Mouse (Mus musculus) MEL (cell line): ENCODE data around the gene Prr5l.

Experiments
- CTCF ChIP-seq, 3 experiments: IDR thresholded peaks in 2 of 3; conservative IDR thresholded peaks in 1 of 3; 2 replicates each; pipeline ENCODE4 v1.5.1; 2011 to 2012; ENCODE audit warnings: low read length in 3 of 3, low read depth in 2 of 3, mild to moderate bottlenecking in 2 of 3, improper control_type of control experiment in 1 of 3, inconsistent platforms in 1 of 3, mixed read lengths in 1 of 3, moderate library complexity in 1 of 3; ENCODE audit not compliant: control insufficient read depth in 1 of 3, insufficient read depth in 1 of 3, poor library complexity in 1 of 3, severe bottlenecking in 1 of 3
- ELF1 ChIP-seq: IDR thresholded peaks from 2 replicates; pipeline ENCODE4 v1.6.1; 2014; ENCODE audit warnings: low read depth, mild to moderate bottlenecking, inconsistent platforms, low read length, improper control_type of control experiment, moderate library complexity
- EP300 ChIP-seq, 2 experiments: IDR thresholded peaks; 2 replicates each; pipeline ENCODE4 v1.6.1; 2011; ENCODE audit warnings: improper control_type of control experiment in 2 of 2, low read length in 2 of 2, low read depth in 1 of 2, mild to moderate bottlenecking in 1 of 2
- MAZ ChIP-seq: IDR thresholded peaks from 2 replicates; pipeline ENCODE4 v1.6.1; 2012; ENCODE audit warnings: low read depth, mild to moderate bottlenecking, inconsistent platforms, low read length, improper control_type of control experiment
- MXI1 ChIP-seq: IDR thresholded peaks from 2 replicates; pipeline ENCODE4 v1.6.1; 2011; ENCODE audit warnings: mild to moderate bottlenecking, low read depth, low read length, improper control_type of control experiment
- NRF1 ChIP-seq: IDR thresholded peaks from 2 replicates; pipeline ENCODE4 v1.6.1; 2014; ENCODE audit warnings: low read depth, mild to moderate bottlenecking, inconsistent platforms, low read length, improper control_type of control experiment, moderate library complexity; ENCODE audit not compliant: poor library complexity, insufficient read depth, severe bottlenecking
- POLR2A ChIP-seq, 2 experiments: IDR thresholded peaks; 2 replicates each; pipeline ENCODE4 v1.6.1; 2011 to 2012; ENCODE audit warnings: low read length in 2 of 2, mild to moderate bottlenecking in 2 of 2, control low read depth in 1 of 2, improper control_type of control experiment in 1 of 2, low read depth in 1 of 2, moderate library complexity in 1 of 2; ENCODE audit not compliant: control insufficient read depth in 1 of 2, insufficient read depth in 1 of 2, poor library complexity in 1 of 2
- POLR2AphosphoS5 ChIP-seq: IDR thresholded peaks from 2 replicates; pipeline ENCODE4 v1.6.1; 2012; ENCODE audit warnings: low read depth, borderline replicate concordance, mild to moderate bottlenecking, inconsistent platforms, low read length, moderate library complexity, mixed read lengths
- RAD21 ChIP-seq: IDR thresholded peaks from 2 replicates; pipeline ENCODE4 v1.6.1; 2011; ENCODE audit warnings: mild to moderate bottlenecking, low read depth, low read length, improper control_type of control experiment
- TAL1 ChIP-seq: IDR thresholded peaks from 2 replicates; pipeline ENCODE4 v1.6.1; 2012; ENCODE audit warnings: mild to moderate bottlenecking, inconsistent platforms, low read length, moderate library complexity, mixed read lengths
- UBTF ChIP-seq: IDR thresholded peaks from 2 replicates; pipeline ENCODE4 v1.6.1; 2012; ENCODE audit warnings: low read depth, mild to moderate bottlenecking, inconsistent platforms, low read length, improper control_type of control experiment, moderate library complexity, borderline replicate concordance; ENCODE audit not compliant: insufficient read depth
- USF2 ChIP-seq, 2 experiments: IDR thresholded peaks; 2 replicates each; pipeline ENCODE4 v1.6.1; 2011 to 2012; ENCODE audit warnings: improper control_type of control experiment in 2 of 2, low read length in 2 of 2, borderline replicate concordance in 1 of 2, inconsistent platforms in 1 of 2, low read depth in 1 of 2, mild to moderate bottlenecking in 1 of 2; ENCODE audit not compliant: insufficient read depth in 1 of 2

DNA sequence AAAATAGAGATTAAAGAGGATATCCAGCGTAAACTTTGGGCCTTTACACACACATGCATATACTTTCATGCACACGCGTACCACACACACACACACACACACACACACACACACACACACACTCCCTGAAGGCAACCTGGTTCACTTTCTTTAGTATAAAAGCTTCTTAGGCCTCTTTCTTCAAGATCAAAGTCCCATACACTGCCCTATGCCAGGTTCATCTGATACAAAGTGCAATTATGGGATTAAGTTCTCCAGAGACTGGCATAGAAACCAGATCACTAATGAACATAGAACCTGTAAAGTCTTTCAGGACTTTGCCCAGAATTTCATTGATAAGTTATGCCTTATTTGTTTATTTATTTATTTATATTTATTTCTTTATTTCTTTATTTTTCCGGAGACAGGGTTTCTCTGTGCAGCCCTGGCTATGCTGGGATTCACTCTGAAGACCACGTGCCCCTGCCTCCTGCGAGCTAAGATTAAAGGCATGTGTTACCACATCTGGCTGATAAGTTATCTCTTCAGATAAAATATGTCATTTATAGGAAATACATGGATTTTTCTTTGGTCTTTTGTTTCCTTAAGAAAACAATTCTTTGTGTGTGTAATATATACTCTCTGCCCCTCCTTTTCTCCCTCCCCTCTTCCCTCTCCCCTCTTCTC lies 73.1 kb downstream of the Prr5l start:
- no peak for TF ChIP-seq UBTF
- TF ChIP-seq RAD21 = no peak
- no peak for TF ChIP-seq TAL1
- TF ChIP-seq CTCF (IDR thresholded peaks at IDR 0.05 in 2 of 3, conservative IDR thresholded peaks at IDR 0.05 in 1 of 3; ENCODE audit: control insufficient read depth in 1 of 3, insufficient read depth in 1 of 3, low read depth in 2 of 3, low read length in 3 of 3, poor library complexity in 1 of 3, severe bottlenecking in 1 of 3) = no peak
- TF ChIP-seq MAZ = no peak
- TF ChIP-seq POLR2A (IDR thresholded peaks at IDR 0.05; ENCODE audit: control insufficient read depth in 1 of 2, insufficient read depth in 1 of 2, low read depth in 1 of 2, low read length in 2 of 2, poor library complexity in 1 of 2) = no peak
- no peak for TF ChIP-seq ELF1
- TF ChIP-seq POLR2AphosphoS5 = no peak
- TF ChIP-seq EP300 (IDR thresholded peaks at IDR 0.05; ENCODE audit: low read depth in 1 of 2, low read length in 2 of 2) = no peak
- no peak for TF ChIP-seq NRF1
- TF ChIP-seq MXI1 = no peak
- TF ChIP-seq USF2 (IDR thresholded peaks at IDR 0.05; ENCODE audit: borderline replicate concordance in 1 of 2, insufficient read depth in 1 of 2, low read depth in 1 of 2, low read length in 2 of 2) = no peak
